Mouse (Mus musculus) MEL (cell line): ENCODE data around the gene Cux1. TPM values are rescaled to one million over a fixed set of nuclear protein-coding genes. Genes with fewer than 3 reads are reported as not detected.

Experiments used
- DNase-seq: peaks from one replicate; pipeline ENCODE4 v3.0.0; 2011; ENCODE audit warnings: low read depth, low spot score
- H3K27ac ChIP-seq: 2 replicates; pipeline ENCODE4 v1.5.1; 2012; ENCODE audit warnings: low read depth, mild to moderate bottlenecking, control low read depth, low read length, moderate library complexity; ENCODE audit not compliant: control insufficient read depth
- H3K27me3 ChIP-seq, 2 experiments: fragments of 150-350 bp in 1 of 2; sonication (generic) in 1 of 2; 2 replicates each; pipeline ENCODE4 v1.6.1; 2012; ENCODE audit warnings: low read length in 2 of 2, mild to moderate bottlenecking in 2 of 2, improper control_type of control experiment in 1 of 2, moderate library complexity in 1 of 2; ENCODE audit not compliant: insufficient read depth in 2 of 2, control insufficient read depth in 1 of 2
- H3K36me3 ChIP-seq, 2 experiments: 2 replicates each; pipeline ENCODE4 v1.6.1; 2012 to 2014; ENCODE audit warnings: low read length in 2 of 2, improper control_type of control experiment in 1 of 2, inconsistent platforms in 1 of 2, mild to moderate bottlenecking in 1 of 2; ENCODE audit not compliant: insufficient read depth in 2 of 2, control insufficient read depth in 1 of 2
- H3K4me1 ChIP-seq, 2 experiments: fragments of 150-350 bp in 1 of 2; sonication (generic) in 1 of 2; 2 replicates each; pipeline ENCODE4 v1.6.1; 2012; ENCODE audit warnings: low read length in 2 of 2, improper control_type of control experiment in 1 of 2, mild to moderate bottlenecking in 1 of 2; ENCODE audit not compliant: insufficient read depth in 2 of 2, control insufficient read depth in 1 of 2
- H3K4me3 ChIP-seq, 2 experiments: fragments of 150-350 bp in 1 of 2; sonication (generic) in 1 of 2; 2 replicates each; pipeline ENCODE4 v1.5.1; 2012; ENCODE audit warnings: low read depth in 2 of 2, low read length in 2 of 2, mild to moderate bottlenecking in 2 of 2, moderate library complexity in 2 of 2, control low read depth in 1 of 2, improper control_type of control experiment in 1 of 2; ENCODE audit not compliant: control insufficient read depth in 1 of 2, insufficient read depth in 1 of 2
- H3K79me2 ChIP-seq: 2 replicates; pipeline ENCODE4 v1.6.1; 2012; ENCODE audit warnings: mild to moderate bottlenecking, low read length, moderate library complexity; ENCODE audit not compliant: control insufficient read depth, poor library complexity, insufficient read depth
- H3K9ac ChIP-seq: 2 replicates; pipeline ENCODE4 v1.6.1; 2012; ENCODE audit warnings: low read depth, mild to moderate bottlenecking, control low read depth, low read length, moderate library complexity; ENCODE audit not compliant: control insufficient read depth, poor library complexity, severe bottlenecking
- H3K9me3 ChIP-seq: fragments of 150-350 bp; sonication (generic); replicated peaks from 2 replicates; pipeline ENCODE4 v1.6.1; 2012; ENCODE audit warnings: mild to moderate bottlenecking, low read length, improper control_type of control experiment, moderate library complexity; ENCODE audit not compliant: insufficient read depth
- CHD1 ChIP-seq: IDR thresholded peaks from 2 replicates; pipeline ENCODE4 v1.6.1; 2012; ENCODE audit warnings: low read depth, mild to moderate bottlenecking, inconsistent platforms, low read length, improper control_type of control experiment
- E2F4 ChIP-seq: IDR thresholded peaks from 2 replicates; pipeline ENCODE4 v1.6.1; 2011; ENCODE audit warnings: low read depth, low read length, improper control_type of control experiment, borderline replicate concordance
- ELF1 ChIP-seq: IDR thresholded peaks from 2 replicates; pipeline ENCODE4 v1.6.1; 2014; ENCODE audit warnings: low read depth, mild to moderate bottlenecking, inconsistent platforms, low read length, improper control_type of control experiment, moderate library complexity
- EP300 ChIP-seq, 2 experiments: IDR thresholded peaks; 2 replicates each; pipeline ENCODE4 v1.6.1; 2011; ENCODE audit warnings: improper control_type of control experiment in 2 of 2, low read length in 2 of 2, low read depth in 1 of 2, mild to moderate bottlenecking in 1 of 2
- ETS1 ChIP-seq: IDR thresholded peaks from 2 replicates; pipeline ENCODE4 v1.6.1; 2012; ENCODE audit warnings: low read depth, mild to moderate bottlenecking, inconsistent platforms, low read length, improper control_type of control experiment, moderate library complexity
- GABPA ChIP-seq: IDR thresholded peaks from 2 replicates; pipeline ENCODE4 v1.6.1; 2012; ENCODE audit warnings: low read depth, mild to moderate bottlenecking, inconsistent platforms, low read length, improper control_type of control experiment, moderate library complexity
- KAT2A ChIP-seq: conservative IDR thresholded peaks from 2 replicates; pipeline ENCODE4 v1.6.1; 2012; ENCODE audit warnings: low read depth, low read length, improper control_type of control experiment, inconsistent platforms
- MAFK ChIP-seq: IDR thresholded peaks from 2 replicates; pipeline ENCODE4 v1.6.1; 2011; ENCODE audit warnings: low read depth, mild to moderate bottlenecking, low read length, improper control_type of control experiment, borderline replicate concordance
- MAX ChIP-seq: IDR thresholded peaks from 2 replicates; pipeline ENCODE4 v1.6.1; 2011; ENCODE audit warnings: low read length, improper control_type of control experiment
- MYB ChIP-seq: IDR thresholded peaks from 2 replicates; pipeline ENCODE4 v1.6.1; 2011; ENCODE audit warnings: mild to moderate bottlenecking, low read depth, low read length, improper control_type of control experiment
- NRF1 ChIP-seq: IDR thresholded peaks from 2 replicates; pipeline ENCODE4 v1.6.1; 2014; ENCODE audit warnings: low read depth, mild to moderate bottlenecking, inconsistent platforms, low read length, improper control_type of control experiment, moderate library complexity; ENCODE audit not compliant: poor library complexity, insufficient read depth, severe bottlenecking
- POLR2AphosphoS5 ChIP-seq: IDR thresholded peaks from 2 replicates; pipeline ENCODE4 v1.6.1; 2012; ENCODE audit warnings: low read depth, borderline replicate concordance, mild to moderate bottlenecking, inconsistent platforms, low read length, moderate library complexity, mixed read lengths
- SIN3A ChIP-seq: IDR thresholded peaks from 2 replicates; pipeline ENCODE4 v1.6.1; 2012; ENCODE audit warnings: low read length, improper control_type of control experiment, inconsistent platforms
- SMC3 ChIP-seq: IDR thresholded peaks from 2 replicates; pipeline ENCODE4 v1.6.1; 2011; ENCODE audit warnings: low read depth, low read length, improper control_type of control experiment
- TBP ChIP-seq: IDR thresholded peaks from 2 replicates; pipeline ENCODE4 v1.8.0; 2011; ENCODE audit warnings: low read depth, low read length, improper control_type of control experiment
- TCF12 ChIP-seq: IDR thresholded peaks from 2 replicates; pipeline ENCODE4 v1.6.1; 2014; ENCODE audit warnings: low read depth, mild to moderate bottlenecking, inconsistent platforms, low read length, improper control_type of control experiment, moderate library complexity
- USF1 ChIP-seq: IDR thresholded peaks from 2 replicates; pipeline ENCODE4 v1.6.1; 2014; ENCODE audit warnings: low read depth, mild to moderate bottlenecking, inconsistent platforms, low read length, improper control_type of control experiment, moderate library complexity
- ZC3H11A ChIP-seq: IDR thresholded peaks from 2 replicates; pipeline ENCODE4 v1.6.1; 2012; ENCODE audit warnings: low read depth, mild to moderate bottlenecking, inconsistent platforms, low read length, improper control_type of control experiment
- ZKSCAN1 ChIP-seq: IDR thresholded peaks from 2 replicates; pipeline ENCODE4 v1.6.1; 2012; ENCODE audit warnings: low read depth, mild to moderate bottlenecking, inconsistent platforms, low read length, improper control_type of control experiment, moderate library complexity
- ZMIZ1 ChIP-seq: IDR thresholded peaks from 2 replicates; pipeline ENCODE4 v1.6.1; 2012; ENCODE audit warnings: low read depth, mild to moderate bottlenecking, inconsistent platforms, low read length, improper control_type of control experiment, moderate library complexity
- polyA plus RNA-seq, 2 experiments: library from polyadenylated mRNA; stranded (reverse) in 1 of 2; unstranded in 1 of 2; fragments of >175 nt in 1 of 2; fragments of >200 nt in 1 of 2; gene quantifications; 2 replicates each; pipeline versions ENCODE4 v1.2.1 to v1.2.4; 2012; ENCODE audit warnings: low replicate concordance in 2 of 2, low read depth in 1 of 2; ENCODE audit not compliant: insufficient read length in 2 of 2, insufficient read depth in 1 of 2, missing spikeins in 1 of 2
- total RNA-seq: library from RNA; depleted of rRNA; stranded (reverse); fragments of 300-350 nt; gene quantifications from 2 replicates; pipeline ENCODE4 v1.2.3, GENCODE M21; 2012

The Cux1 gene
- total and polyA plus RNA-seq, 3 experiments, result 71.1 to 104 TPM; not detected in 1

GRCm38 (mm10) chr5:136458102-136458863, 109.0 kb downstream of the Cux1 start:
- peaks cover 0 to 13% of the 10 kb centered on the region in 2 experiments; a peak in 2 of 4 replicates for H3K36me3 ChIP-seq
- no peak for TF ChIP-seq ZMIZ1
- TF ChIP-seq, all 39 proteins: peak for 0
- no peak overlapping the region for H3K27ac ChIP-seq
- H3K4me1 ChIP-seq, result no peaks in the 10 kb centered on the region
- no peak overlapping the region for H3K4me3 ChIP-seq
- H3K79me2 ChIP-seq, result peaks cover 9% of the 10 kb centered on the region
- no peak for DNase-seq
- no peaks in the 10 kb centered on the region for H3K27me3 ChIP-seq
- H3K9ac ChIP-seq, result no peak overlapping the region
- H3K9me3 ChIP-seq, result no peaks in the 10 kb centered on the region

DNA sequence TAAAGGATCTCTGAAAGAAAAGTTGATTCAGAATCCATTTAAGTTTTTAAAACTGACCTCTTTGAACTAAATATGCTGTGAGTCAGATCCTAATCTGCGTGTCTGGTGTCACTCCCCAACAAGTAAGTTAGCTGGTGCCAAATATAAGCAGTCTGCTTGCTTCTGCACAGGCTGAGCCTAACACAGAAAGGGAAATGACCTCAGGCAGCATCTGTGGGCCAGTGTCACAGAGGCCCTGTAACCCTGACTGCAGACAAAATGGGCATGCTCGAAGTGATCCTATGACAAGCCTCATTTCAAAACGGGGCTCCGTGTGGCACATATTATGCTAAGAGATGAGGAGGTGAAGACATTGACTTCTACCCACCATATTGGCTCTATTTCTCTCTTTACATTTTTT, 110.9 kb downstream of the Cux1 start:
- Histone ChIP-seq H3K27me3 (no peaks in the 10 kb centered on the region), H3K4me3 (no peak overlapping the region), H3K9me3 (no peaks in the 10 kb centered on the region), H3K79me2 (peaks cover 5% of the 10 kb centered on the region)
- TF ChIP-seq E2F4 (no peak), MAFK (no peak), CHD1 (no peak), EP300 (IDR thresholded peaks at IDR 0.05; ENCODE audit: low read depth in 1 of 2, low read length in 2 of 2) (no peak), SIN3A (no peak), TBP (no peak), USF1 (no peak), MAX (no peak), NRF1 (no peak), POLR2AphosphoS5 (no peak), SMC3 (no peak), ELF1 (no peak), ZC3H11A (no peak), MYB (no peak), GABPA (no peak), ZKSCAN1 (no peak), ETS1 (no peak), TCF12 (no peak), KAT2A (no peak)
- TF ChIP-seq, all 39 proteins: peak for 0
- no peaks in the 10 kb centered on the region for H3K4me1 ChIP-seq
- no peak overlapping the region for H3K9ac ChIP-seq
- H3K27ac ChIP-seq, result no peak overlapping the region
- no peak for DNase-seq
- peaks cover 0 to 15% of the 10 kb centered on the region in 2 experiments; a peak in 2 of 4 replicates for H3K36me3 ChIP-seq
